Mouse (Mus musculus) liver, embryonic 13.5 days (tissue): Measurements from ENCODE around the gene Tiam2. TPM values are rescaled to one million over a fixed set of nuclear protein-coding genes. Genes with fewer than 3 reads are reported as not detected.

ENCODE experiments used
- ATAC-seq: fragments of 200-750 bp; cut with Nextera tagmentation; 2 replicates; pipeline ENCODE4 v1.8.0; 2017; ENCODE audit warnings: low read depth, mild to moderate bottlenecking, moderate number of reproducible peaks, moderate library complexity
- DNase-seq: peaks from one replicate; pipeline ENCODE4 v3.0.0; 2022
- H3K27ac ChIP-seq: fragments of 300-500 bp; sonication (generic); 2 replicates; pipeline ENCODE4 v1.5.1; 2015; ENCODE audit warnings: moderate library complexity, mild to moderate bottlenecking, inconsistent platforms
- H3K27me3 ChIP-seq: fragments of 300-500 bp; sonication (generic); 2 replicates; pipeline ENCODE4 v1.6.1; 2015; ENCODE audit warnings: mild to moderate bottlenecking, inconsistent platforms
- H3K36me3 ChIP-seq: fragments of 300-500 bp; sonication (generic); 2 replicates; pipeline ENCODE4 v1.6.1; 2015; ENCODE audit warnings: mild to moderate bottlenecking, inconsistent platforms
- H3K4me1 ChIP-seq: fragments of 300-500 bp; sonication (generic); replicated peaks from 2 replicates; pipeline ENCODE4 v1.6.1; 2015; ENCODE audit warnings: inconsistent platforms
- H3K4me2 ChIP-seq: fragments of 300-500 bp; sonication (generic); 2 replicates; pipeline ENCODE4 v1.6.1; 2015; ENCODE audit warnings: inconsistent platforms, mild to moderate bottlenecking, moderate library complexity
- H3K4me3 ChIP-seq: fragments of 300-500 bp; sonication (generic); replicated peaks from 2 replicates; pipeline ENCODE4 v1.5.1; 2015; ENCODE audit warnings: mild to moderate bottlenecking, inconsistent platforms
- H3K9ac ChIP-seq: fragments of 300-500 bp; sonication (generic); 2 replicates; pipeline ENCODE4 v1.6.1; 2015; ENCODE audit warnings: mild to moderate bottlenecking, inconsistent platforms
- H3K9me3 ChIP-seq: fragments of 300-500 bp; sonication (generic); replicated peaks from 2 replicates; pipeline ENCODE4 v1.6.1; 2016; ENCODE audit warnings: inconsistent platforms
- WGBS: fragments of 180-500 bp; shearing (Covaris S2); methylation state at CpG from one replicate; pipeline ENCODE4 v1.1.7; 2015; ENCODE audit not compliant: insufficient replicate concordance; 5-methylcytosine and 5-hydroxymethylcytosine counted together
- polyA plus RNA-seq: library from polyadenylated mRNA; unstranded; fragments of >200 nt; fragmentation: Nextera tagmentation; extraction: Ambion mirVana; gene quantifications from 2 replicates; pipeline ENCODE4 v1.2.1, GENCODE M21; 2015

Tiam2 gene
- polyA plus RNA-seq, 1 experiment from 2014 or later = 0.59 TPM

DNA sequence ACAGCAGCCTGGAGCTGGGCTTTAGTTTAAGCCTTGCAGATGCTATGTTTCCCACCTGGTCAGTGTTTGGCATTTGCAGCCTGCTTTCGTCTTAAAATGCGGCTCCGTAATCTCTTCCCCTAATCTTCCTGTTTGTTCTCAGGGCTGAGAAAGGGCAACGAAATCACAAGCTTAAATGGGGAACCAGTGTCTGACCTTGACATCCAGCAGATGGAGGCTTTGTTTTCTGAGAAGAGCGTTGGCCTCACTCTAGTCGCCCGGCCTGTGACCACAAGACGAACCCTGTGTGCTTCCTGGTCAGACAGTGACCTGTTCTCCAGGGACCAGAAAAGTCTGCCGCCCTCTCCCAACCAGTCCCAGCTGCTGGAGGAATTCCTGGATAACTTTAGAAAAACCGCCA lies 127.6 kb downstream of the Tiam2 start:
- Histone ChIP-seq H3K27ac (no peak overlapping the region), H3K4me3 (no peak overlapping the region), H3K4me2 (no peak overlapping the region), H3K9ac (no peak overlapping the region), H3K4me1 (no peaks in the 10 kb centered on the region), H3K36me3 (no peaks in the 10 kb centered on the region), H3K27me3 (no peaks in the 10 kb centered on the region), H3K9me3 (no peaks in the 10 kb centered on the region)
- DNase-seq (no peak), ATAC-seq (no peak)
- 19% methylated on average over 10 of the region's 10 CpGs for WGBS

DNA sequence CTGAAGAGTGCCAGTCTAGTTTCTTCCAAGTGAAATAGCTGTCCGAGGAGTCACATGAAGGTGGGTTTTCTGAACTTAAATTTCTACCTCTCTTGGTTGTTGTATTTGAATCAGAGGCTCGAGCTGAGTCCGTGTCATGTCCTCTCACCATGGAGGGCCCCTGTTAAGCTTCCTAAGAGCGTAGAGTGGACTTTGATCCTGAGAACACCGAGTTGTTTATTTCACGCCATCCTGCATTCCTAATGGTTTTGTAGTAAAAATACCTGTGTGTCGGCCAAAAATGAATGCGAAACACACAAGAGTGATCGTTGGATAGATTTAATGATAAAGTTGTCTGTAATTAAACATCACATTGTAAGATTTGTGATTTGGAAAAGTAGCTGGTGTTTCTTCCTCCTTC lies 128.5 kb downstream of the Tiam2 start:
- no peak for DNase-seq
- ATAC-seq = no peak
- 69% methylated on average over 9 of the region's 9 CpGs for WGBS
- no peaks in the 10 kb centered on the region for H3K36me3 ChIP-seq
- H3K4me3 ChIP-seq = no peak overlapping the region
- no peak overlapping the region for H3K27ac ChIP-seq
- no peak overlapping the region for H3K4me2 ChIP-seq
- no peak overlapping the region for H3K9ac ChIP-seq
- no peaks in the 10 kb centered on the region for H3K4me1 ChIP-seq
- H3K27me3 ChIP-seq = no peaks in the 10 kb centered on the region
- H3K9me3 ChIP-seq = no peaks in the 10 kb centered on the region

DNA sequence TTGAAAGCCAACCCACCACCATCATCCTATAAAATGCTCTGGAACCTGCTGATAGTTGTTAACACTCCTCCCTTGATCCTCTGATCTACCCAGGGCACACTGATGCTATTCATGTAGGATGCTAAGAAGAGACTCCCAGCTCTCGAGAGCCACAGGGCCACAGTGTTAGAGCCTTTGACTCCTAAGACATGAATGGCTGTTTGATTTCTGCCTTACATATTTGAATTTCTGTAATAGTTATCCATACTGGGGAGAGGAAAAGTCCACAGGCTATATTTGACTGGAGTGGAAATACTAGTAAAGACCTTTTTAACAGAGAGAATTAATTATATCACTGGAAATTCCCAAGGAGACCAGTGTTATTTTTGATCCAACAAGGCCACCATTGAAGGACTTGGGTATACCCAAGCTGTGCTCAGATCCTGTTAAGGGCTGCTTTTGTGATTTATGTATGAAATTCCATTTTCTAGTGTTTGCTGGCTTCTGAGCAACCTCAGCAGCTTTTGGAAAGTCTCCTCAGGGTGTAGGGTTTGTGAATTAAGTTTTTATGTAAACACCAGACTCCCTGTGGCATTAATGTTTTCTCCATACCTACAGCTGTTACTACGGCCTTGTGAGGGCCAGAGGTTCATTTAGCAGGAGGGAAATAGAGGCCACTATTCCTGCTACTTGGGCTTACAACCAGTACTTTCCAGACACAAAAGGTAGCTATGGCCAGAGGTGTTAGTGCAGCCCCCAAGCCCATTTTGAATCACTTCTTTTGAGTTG lies 131.7 kb downstream of the Tiam2 start:
- no peak overlapping the region for H3K4me2 ChIP-seq
- H3K9ac ChIP-seq = no peak overlapping the region
- H3K4me1 ChIP-seq = no peaks in the 10 kb centered on the region
- ATAC-seq = no peak
- H3K27me3 ChIP-seq = no peaks in the 10 kb centered on the region
- WGBS = 46% methylated on average over 2 of the region's 2 CpGs
- DNase-seq = no peak
- H3K36me3 ChIP-seq = no peaks in the 10 kb centered on the region
- no peaks in the 10 kb centered on the region for H3K9me3 ChIP-seq
- no peak overlapping the region for H3K4me3 ChIP-seq
- no peak overlapping the region for H3K27ac ChIP-seq

DNA sequence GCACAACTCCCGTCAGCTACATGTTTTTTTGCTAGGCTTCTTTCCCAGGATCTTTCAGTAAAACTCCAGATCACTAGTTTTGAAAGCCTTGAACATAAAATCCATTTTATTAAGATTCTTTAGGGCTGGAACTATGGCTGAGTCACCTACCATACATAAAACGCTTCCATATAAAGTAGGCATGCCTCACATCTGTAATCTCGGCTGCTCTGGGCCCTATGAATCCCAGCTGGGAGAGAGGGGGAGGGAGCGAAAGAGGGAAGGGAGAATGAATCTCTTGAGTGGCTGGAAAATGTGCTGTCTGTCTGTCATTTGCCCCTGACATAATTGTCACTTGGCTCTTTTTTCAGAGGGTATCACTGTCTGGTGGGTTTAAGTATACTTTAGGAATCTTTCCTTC lies 139.5 kb downstream of the Tiam2 start:
- Histone ChIP-seq H3K4me1 (0 out of 2 replicates have a peak, but pooled peaks cover 5% of the 10 kb centered on the region), H3K9me3 (no peaks in the 10 kb centered on the region), H3K27me3 (no peaks in the 10 kb centered on the region), H3K4me3 (no peak overlapping the region), H3K4me2 (no peak overlapping the region), H3K9ac (no peak overlapping the region), H3K36me3 (no peaks in the 10 kb centered on the region), H3K27ac (no peak overlapping the region)
- 60% methylated on average over 4 of the region's 4 CpGs for WGBS
- DNase-seq = no peak
- ATAC-seq = no peak

DNA sequence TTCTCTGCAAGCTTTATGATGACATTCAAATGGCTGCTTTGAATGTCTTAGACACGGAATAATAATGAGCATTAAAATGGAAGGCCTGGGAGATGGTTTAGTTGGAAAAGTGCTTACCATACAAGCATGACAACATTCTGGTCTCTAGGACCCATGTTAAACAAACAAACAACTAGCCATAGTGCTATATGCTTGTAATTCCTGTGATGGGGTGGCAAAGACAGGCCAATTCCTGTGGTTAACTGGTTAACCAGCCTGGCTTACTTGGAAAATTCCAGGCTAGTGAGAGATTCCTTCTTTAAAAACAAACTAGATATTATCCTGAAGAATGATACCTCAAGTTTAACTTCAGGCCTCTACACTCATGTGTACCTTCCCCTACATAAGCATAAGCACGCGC lies 140.3 kb downstream of the Tiam2 start:
- no peak overlapping the region for H3K27ac ChIP-seq
- H3K4me1 ChIP-seq = 0 out of 2 replicates have a peak, but pooled peaks cover 5% of the 10 kb centered on the region
- 78% methylated on average over 3 of the region's 3 CpGs for WGBS
- no peaks in the 10 kb centered on the region for H3K36me3 ChIP-seq
- H3K9me3 ChIP-seq = no peaks in the 10 kb centered on the region
- no peaks in the 10 kb centered on the region for H3K27me3 ChIP-seq
- H3K4me3 ChIP-seq = no peak overlapping the region
- no peak for ATAC-seq
- H3K9ac ChIP-seq = no peak overlapping the region
- DNase-seq = no peak
- no peak overlapping the region for H3K4me2 ChIP-seq

DNA sequence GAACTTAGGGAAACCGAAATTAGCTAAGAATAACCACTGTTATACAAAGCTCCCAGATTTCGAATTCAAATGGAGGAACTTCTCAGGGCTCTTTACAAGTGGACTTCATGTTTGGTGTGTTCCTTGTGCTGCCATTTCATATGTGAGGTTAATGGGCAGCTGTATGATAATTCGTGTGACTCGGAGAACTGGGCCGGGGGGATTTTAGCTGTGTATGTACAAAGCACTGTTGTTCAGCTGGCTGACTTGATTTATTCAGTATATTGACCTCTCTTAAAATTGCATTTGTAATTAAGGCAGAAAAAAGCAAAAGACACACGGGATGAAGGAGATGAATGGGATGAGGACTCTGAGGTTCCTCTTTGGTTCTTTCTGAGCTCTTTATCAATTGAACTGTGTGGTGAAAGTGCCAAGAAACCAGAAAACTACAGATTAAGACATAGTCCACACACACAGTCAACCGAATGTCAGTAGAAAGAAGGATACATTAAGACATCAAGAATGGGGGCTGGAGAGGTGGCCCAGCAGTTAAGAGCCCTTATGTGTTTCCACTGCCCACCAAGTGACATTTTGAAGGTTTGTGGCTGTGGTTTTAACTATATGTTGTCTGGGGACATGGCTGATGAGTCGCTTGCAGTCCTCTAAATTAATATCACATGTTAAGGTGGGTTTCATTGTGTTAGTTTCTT lies 141.4 kb downstream of the Tiam2 start:
- no peaks in the 10 kb centered on the region for H3K36me3 ChIP-seq
- no peak overlapping the region for H3K9ac ChIP-seq
- 0 out of 2 replicates have a peak, but pooled peaks cover 5% of the 10 kb centered on the region for H3K4me1 ChIP-seq
- H3K9me3 ChIP-seq = no peaks in the 10 kb centered on the region
- H3K27me3 ChIP-seq = no peaks in the 10 kb centered on the region
- H3K4me2 ChIP-seq = no peak overlapping the region
- no peak overlapping the region for H3K4me3 ChIP-seq
- DNase-seq (no peak), ATAC-seq (no peak)
- no peak overlapping the region for H3K27ac ChIP-seq
- 58% methylated on average over 8 of the region's 8 CpGs for WGBS

DNA sequence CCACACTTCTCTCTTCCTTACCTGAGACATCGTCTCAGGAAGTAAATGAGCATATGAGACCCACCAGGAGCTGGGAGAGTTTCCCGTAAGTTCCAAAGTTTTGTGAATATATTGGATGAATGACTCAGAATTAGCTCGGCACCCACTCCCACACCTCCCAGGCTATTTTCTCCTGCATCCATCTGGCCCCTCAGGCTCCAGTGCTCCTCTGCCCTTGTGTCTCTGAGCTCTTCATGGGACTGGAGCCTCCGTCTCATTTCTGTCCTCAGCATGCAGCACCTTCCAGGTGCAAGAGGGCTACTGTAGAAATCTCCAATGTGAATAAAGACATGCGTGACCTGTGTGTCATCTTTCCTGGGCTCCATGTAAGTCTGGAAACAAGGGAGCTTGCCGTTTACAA lies 145.6 kb downstream of the Tiam2 start:
- Histone ChIP-seq H3K4me2 (no peak overlapping the region), H3K36me3 (no peaks in the 10 kb centered on the region), H3K4me1 (no peaks in the 10 kb centered on the region), H3K27me3 (no peaks in the 10 kb centered on the region), H3K9ac (no peak overlapping the region), H3K27ac (no peak overlapping the region), H3K4me3 (no peak overlapping the region), H3K9me3 (no peaks in the 10 kb centered on the region)
- 56% methylated on average over 6 of the region's 6 CpGs for WGBS
- ATAC-seq (no peak), DNase-seq (no peak)

DNA sequence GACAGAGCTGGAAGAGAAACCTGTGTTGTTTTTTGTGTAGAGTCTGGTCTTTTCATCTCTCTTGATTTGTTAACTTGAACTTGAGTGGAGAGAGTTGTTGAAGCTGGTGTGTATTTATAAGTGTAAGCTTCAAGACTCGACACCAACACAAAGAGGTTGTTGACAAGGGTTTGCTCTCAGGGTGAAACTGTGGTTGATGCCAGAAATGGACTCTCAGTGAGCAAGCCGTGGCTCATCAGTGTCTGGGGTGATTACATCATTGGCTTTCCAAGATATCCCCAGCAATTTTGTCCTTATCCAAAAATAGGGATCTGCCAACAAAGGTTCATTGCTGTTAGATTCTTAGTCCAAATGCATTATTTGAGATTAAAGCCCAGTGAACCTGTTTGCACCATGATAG lies 150.2 kb downstream of the Tiam2 start:
- Histone ChIP-seq H3K27ac (no peak overlapping the region), H3K9me3 (no peaks in the 10 kb centered on the region), H3K27me3 (no peaks in the 10 kb centered on the region), H3K9ac (no peak overlapping the region), H3K4me2 (no peak overlapping the region), H3K4me3 (no peak overlapping the region), H3K36me3 (no peaks in the 10 kb centered on the region), H3K4me1 (no peaks in the 10 kb centered on the region)
- 66% methylated on average over 2 of the region's 2 CpGs for WGBS
- no peak for ATAC-seq
- no peak for DNase-seq

DNA sequence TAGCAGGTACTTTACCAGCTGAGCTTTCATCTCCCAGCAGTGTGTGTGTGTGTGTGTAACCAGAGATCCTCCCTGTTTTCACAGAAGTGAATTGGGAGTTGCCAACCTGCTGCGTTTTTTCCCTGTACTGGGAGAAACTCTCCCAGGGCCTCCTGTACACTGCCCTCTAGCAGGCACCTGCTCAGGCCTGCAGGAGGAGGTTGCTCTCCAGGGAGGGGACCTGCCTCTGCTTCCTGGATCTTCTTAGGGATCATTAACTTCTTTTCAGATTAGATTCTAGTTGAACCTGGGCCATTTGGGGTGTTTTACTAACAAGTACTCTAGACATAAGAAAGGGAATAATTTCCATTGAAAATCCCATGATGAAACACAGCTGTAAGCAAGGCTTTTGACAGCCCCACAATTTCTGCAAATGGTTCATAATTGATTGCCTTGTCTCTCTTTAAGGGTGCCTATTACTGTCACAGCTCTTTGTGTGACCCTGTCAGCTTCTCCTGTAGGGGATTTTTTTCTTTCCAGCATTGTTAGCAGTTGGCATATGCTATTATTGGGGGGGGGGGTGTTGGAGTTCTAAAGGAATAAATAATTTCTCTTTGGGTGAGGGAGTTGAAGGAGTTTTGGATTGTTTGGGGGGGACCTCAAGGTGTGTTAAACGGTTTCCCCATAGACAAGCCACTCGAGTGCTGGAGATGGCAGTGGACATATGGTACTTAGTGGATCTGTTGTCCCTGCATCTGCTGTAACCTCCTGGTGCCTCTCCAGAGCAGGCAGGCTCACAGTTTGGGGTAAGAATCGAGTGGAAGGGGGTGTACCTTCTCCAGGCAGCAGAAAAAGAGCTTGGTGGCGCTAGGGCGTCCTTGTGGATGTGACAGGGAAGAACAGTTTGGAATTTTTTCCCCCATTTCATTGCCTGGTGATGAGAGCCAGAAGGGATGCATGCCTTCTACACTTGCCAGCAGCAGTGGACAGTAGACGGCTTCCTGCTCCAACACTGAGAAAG lies 155.5 kb downstream of the Tiam2 start:
- Histone ChIP-seq H3K4me3 (no peak overlapping the region), H3K9ac (no peak overlapping the region), H3K27ac (no peak overlapping the region), H3K36me3 (no peaks in the 10 kb centered on the region), H3K9me3 (no peaks in the 10 kb centered on the region), H3K4me1 (no peaks in the 10 kb centered on the region), H3K27me3 (no peaks in the 10 kb centered on the region), H3K4me2 (no peak overlapping the region)
- WGBS = 50% methylated on average over 7 of the region's 7 CpGs
- DNase-seq (no peak), ATAC-seq (no peak)

DNA sequence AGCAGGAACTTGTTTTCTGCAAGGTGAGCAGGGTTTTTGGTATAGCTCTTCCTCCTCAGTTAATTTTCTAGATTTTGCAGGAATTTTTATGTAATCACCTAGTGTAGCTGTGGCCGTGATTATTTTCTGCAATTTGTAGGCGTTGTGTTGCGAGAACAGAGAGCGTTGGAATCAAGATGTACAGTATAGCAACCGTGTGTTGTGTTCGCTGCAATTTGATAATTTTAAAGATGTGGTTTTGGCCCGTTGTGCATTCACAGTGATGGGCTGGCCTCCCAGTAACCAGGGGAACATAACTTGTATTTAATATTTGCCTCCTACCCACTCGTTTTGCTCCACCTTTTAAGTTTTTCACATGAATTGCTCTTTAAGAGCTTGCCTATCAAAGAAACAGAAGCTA lies 156.7 kb downstream of the Tiam2 start:
- DNase-seq = no peak
- Histone ChIP-seq H3K36me3 (no peaks in the 10 kb centered on the region), H3K4me1 (peaks cover 9% of the 10 kb centered on the region), H3K4me3 (no peak overlapping the region), H3K27me3 (no peaks in the 10 kb centered on the region), H3K4me2 (no peak overlapping the region), H3K9ac (no peak overlapping the region), H3K27ac (no peak overlapping the region), H3K9me3 (no peaks in the 10 kb centered on the region)
- WGBS = 60% methylated on average over 8 of the region's 8 CpGs
- ATAC-seq = no peak

DNA sequence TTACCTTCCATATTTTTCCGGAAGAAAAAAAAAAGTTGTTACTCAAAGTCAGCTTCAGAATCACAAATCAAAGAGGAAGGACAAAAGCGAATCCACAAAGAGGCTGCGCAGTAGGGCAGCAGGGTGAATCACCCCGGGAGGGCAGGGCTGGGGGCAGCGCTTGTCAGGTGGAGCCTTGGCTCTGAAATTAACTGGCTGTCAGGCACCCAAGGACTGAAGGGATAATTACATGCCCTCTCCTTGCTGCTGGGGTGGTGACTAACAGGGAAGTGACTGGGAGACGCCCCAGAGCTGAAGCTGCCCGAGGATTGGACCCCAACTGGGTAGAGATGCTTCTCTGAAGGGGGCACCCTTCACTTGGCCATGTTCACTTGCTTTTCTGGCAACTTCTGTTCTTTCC lies 159.5 kb downstream of the Tiam2 start:
- Histone ChIP-seq H3K4me1 (peaks cover 10% of the 10 kb centered on the region), H3K27ac (no peak overlapping the region), H3K9ac (no peak overlapping the region), H3K4me3 (no peak overlapping the region), H3K36me3 (no peaks in the 10 kb centered on the region), H3K27me3 (no peaks in the 10 kb centered on the region), H3K9me3 (no peaks in the 10 kb centered on the region), H3K4me2 (no peak overlapping the region)
- WGBS = 70% methylated on average over 7 of the region's 7 CpGs
- DNase-seq = no peak
- ATAC-seq = no peak
